Mouse (Mus musculus): ENCODE results near the gene Prdm1.

DNA sequence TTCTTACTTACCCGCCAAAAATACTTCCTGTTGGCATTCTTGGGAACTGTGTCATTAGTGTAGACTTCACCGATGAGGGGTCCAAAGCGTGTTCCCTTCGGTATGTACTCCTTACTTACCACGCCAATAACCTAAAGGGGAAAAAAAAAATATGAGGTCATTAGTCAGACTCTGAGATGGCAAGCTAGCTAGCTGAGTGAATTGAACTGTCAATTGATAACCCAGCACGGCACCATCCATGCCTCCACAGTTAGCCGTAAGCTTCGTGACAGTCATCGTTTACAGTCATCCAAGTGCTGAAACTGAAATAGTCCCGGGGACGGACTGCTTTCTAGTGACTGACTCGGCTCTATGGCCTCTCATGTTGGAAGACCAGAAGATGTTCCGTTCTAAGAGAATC lies 78.2 kb downstream of the Prdm1 start:
- TF ChIP-seq CTCF (IDR thresholded peaks at IDR 0.05; ENCODE audit: low read depth, low read length) = no peak
- TF ChIP-seq POLR2A (IDR thresholded peaks at IDR 0.05; ENCODE audit: extremely low read depth, insufficient read depth, low read length) = no peak

Data from liver, adult 2 months (tissue).